Mouse (Mus musculus): ENCODE data around the gene Siah1b.

Gene Siah1b

DNA sequence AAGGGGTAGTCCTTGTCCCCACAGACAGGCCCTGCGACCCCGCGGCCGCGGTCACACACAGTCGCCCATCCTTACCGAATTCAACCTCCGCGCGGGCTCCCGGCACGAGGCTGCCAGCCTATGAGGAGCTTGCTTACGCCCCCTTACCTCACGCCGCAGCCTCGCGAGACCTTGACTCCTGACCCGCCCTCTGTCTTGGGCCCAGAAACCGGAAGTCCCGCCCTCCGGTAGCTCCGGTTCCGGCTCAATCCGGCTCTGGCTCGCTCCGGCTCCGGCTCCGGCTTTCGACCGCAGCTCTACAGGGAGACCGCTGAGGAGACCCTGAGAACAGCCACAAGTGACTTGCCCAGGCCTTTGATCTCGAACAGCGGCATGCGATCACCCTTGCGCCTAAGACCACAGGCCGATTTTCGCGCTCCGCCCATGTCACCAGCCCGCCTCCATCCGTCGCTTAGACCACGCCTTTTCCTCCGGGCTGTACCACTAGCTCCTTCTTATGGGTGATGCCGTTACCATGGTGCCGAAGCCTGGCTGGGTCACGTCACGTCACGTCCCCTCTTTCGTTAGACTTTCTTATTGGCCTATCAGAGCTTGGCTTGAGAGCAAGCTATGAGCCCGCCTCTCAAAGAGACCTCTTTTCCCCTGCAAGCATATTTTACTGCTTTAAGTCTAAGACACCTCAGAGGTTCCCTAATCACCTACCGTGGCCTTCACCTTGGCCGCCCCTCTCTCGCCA, at the start of gene Siah1b:
Gene Siah1b, minus strand, starts transcription at position 454 of the 736 bp plus-strand sequence.
- DNase-seq = peak; percentile 99

DNA sequence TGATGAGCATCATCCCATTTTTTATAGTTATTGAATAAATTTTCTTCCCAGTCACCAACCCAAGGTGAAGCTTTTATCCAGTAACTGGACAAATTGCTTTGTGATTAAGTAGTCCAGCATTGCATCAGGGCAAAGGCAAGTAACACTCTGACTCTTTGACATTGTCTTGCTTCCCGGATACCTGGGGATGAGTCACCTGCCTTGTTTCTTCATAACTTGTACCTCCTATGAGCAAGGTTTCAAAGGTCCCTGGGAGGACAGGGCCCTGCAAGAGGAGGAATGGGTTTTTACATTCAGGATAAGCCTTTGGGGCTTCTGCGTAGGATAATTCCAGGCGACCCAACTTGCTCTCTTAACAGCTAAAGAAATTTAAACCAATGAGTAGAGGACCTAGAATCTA, 47.6 kb upstream of the Siah1b start:
- DNase-seq = peak; percentile 8

DNA sequence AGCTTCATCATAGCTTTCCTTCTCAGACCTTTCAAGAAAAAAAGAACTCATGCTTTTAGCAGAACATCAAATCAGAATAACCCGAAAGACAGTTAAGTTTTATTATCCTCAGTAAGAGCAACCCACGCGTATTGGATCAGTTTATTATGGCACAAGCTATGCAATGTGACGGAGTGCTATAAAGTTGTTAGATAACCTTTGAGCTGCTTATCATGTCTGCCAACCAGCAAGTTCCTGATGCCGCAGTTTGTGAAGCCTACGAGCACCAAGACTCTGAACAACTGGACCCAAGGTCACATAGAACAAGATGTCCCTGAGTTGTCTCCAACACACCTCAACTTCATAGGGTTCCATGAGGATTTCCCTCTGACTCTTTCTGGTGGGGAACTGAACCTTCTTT, 37.5 kb upstream of the Siah1b start:
- DNase-seq = no peak

DNA sequence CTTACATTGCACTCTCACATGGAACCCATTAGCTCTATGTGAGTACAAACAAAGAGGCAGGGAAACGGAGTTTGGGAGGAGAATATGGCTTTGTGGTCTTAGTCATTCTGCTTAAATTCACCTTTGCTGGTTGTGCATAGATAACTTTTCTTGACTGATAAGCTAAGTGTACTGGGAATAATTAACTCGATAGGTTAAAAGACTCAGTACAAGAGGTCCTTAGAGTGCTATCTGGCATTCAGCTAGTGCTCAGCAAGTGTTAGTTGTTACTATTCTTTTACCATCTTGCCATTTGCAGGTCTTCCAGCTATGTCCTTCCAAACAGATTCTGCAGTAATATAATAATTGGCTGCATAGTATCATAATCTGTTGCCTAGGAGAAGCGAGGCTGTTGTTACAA, 34.9 kb upstream of the Siah1b start:
- DNase-seq = no peak

DNA sequence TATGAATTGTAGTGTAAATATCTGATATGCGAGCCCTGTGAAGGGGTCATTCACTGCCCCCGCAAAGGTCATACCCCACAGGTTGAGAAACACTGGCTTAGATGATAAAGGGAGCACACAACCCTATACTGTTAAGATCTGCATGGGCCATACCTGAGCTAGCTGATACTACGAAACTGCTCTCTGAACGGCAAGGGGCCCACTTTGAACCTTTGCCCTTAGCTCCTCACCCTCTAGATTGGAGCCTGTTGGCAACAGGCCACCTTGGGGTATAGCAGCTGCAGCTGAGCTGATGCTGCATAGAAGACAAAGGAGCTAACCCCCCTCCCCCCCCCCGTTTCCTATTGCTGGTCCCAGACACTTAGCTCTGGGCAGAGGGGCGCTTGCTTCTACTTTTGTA, 26.4 kb upstream of the Siah1b start:
- no peak for DNase-seq

DNA sequence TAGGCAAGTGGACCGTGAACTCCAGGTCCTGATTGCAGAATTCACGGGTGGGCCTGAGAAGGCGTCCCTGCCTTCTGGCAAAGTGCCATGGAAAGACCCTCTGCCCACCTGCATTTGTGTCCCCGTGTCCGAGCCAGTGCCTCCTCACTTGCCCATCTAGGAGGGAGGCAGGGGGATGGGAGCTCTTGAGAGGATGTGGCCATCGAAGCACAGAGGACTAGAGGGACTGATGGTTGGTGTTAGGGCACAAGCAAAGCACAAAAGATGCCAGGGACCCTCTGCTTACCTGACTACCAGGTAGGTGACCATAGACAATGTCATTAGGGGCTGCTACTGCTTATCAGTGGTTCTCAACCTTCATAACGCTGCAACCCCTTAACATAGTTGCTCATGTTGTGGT, 25.9 kb upstream of the Siah1b start:
- no peak for DNase-seq

DNA sequence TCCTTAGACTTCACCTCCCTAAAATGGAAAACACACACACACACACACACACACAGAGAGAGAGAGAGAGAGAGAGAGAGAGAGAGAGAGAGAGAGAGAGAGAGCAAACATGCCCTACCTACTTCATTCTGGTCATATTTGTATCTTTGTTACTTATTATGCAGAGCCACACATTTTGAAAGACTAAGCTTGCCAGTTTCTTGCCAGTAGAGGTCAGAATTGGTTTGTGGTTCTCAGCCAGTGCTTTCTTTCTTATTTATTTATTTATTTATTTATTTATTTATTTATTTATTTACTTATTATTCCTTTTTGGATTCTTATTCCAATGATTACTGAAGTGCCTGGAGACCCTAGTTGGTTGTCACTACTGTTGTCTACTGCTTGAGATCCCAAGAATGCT, 25.2 kb upstream of the Siah1b start:
- no peak for DNase-seq

DNA sequence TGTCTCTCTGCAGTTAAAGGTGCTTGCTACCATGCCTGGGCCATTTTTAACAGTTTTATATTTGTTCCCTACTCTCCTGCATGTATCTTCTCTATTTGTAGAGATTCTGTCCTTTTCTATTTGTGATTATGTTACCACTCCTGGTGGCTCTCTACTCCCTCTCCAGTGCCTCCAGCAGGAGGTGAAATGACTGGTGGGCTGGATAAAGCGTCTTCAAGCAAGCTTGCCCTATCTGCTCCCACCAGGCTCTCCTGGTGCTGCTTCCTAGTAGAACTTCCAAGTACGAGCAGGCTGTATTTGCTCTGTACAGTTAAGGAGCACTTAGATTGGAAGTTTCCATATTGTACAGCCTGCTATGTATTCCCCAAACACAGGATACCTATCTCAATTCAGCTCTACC, 19.5 kb upstream of the Siah1b start:
- DNase-seq = no peak

DNA sequence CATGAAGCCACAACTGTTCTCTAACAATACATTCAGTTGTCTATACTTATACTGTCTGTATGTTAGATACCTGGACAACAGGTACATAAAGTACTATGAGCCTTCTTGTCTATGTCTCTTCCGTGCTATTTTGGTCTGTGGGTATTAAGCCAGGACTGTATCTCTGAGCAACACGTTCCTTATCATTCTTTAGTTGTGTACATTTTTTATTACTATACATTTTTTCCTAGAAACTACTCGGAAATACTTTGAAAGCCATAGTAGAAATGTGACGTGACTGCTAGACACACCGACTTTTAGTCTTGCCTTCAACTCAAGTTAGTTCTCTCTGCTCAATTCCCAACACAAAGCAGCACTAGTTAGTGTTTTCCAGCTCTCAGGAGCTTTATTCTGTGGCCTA, 17.1 kb upstream of the Siah1b start:
- no peak for DNase-seq

DNA sequence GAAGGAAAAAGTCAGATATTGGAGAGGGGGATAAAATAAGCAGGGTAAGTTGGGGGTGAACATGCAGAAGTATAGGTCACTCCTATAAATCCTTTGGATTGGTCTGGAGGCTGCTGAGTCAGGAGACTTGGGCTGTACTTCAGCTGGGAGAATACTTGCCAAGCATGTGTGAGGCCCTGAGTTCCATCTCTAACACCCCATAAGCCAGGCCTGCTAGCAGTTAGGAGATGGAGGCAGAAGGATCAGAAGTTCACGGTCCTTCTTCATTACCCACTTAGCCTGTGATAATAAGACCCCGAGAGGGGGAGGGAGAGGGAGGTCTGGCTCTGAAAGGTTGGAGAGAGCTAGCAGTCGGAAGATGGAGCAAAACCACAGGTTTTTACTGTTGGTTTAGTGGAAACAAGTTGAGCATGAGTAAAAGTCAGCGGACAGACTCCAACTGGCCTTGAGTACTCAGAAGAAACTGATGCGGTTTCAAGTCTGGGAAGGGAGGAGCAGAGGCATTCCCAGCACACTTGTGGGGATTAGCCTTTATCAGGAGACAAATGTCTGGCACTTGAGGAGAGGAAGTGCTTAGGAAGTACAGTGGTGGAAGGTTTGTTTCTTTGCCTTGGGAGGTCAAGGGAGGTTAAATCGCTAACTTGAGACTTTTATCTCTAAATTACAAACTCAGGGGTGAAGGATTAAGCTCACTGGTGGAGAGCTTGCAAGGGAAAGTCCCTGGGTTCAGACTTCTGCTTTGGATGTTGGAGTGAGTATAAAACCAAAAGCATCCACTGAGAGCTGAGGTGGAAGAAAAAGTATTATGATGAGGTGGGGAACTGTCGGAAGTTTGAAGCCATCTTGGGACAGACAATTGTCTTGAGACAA, 16.2 kb upstream of the Siah1b start:
- peak; percentile 81 for DNase-seq

DNA sequence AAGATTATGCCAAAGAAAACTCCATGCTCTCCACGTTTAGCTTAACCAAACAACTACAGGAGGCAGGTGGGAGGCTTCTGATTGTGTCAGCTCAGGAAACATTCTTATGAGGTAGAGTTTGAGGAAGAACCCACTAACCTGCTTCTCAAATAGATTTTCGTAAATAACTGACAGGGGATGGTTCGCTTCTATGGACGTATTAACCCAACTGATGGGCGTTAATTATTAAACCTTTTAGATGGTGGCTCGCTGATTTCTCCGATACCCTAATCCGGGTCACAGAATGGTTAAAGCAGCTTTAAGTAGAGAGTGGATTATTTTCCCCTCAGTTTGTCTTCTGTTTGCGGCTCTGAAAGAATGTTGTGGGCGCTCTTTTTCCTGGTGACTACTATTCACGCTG, 13.6 kb upstream of the Siah1b start:
- DNase-seq = no peak

DNA sequence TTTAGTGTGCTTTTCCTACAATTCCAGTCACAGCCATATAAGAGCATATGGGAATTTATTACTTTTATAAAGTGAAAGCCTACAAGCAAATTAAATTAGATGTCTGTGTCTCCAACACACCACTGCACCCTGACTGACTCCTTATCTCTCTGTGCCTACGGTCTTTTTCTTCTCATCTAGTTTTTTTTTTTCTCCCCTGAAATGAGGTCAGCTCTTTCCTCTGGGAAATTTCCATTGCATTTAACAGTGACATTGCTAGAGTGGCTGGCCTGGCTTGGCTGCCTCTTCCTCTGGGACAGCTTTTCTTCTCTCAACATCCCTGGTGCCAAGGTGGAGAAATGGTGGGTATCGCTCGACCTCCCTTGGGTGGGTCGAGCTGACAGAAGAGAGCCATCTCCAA, 12.3 kb upstream of the Siah1b start, which contains the start of gene Cltrn:
Gene Cltrn, plus strand, starts transcription at position 249 of the 400 bp plus-strand sequence.
- DNase-seq = no peak

DNA sequence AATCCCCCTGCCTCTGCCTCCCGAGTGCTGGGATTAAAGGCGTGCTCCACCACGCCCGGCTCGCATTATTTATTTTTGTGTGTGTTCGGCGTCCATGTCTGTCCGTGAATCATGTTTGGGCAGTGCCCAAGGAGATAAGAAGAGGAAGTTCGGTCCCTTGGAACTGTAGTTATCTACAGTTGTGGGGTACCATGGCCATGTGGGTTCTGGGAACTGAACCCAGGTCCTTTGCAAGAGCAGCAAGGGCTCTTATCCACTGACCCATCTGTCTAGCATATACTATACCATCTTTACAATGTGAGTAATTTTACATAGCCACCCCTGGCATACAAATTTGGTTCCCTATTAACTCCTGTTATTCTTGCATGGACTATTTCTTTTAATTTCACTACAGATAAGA, 5.7 kb upstream of the Siah1b start:
- no peak for DNase-seq

DNA sequence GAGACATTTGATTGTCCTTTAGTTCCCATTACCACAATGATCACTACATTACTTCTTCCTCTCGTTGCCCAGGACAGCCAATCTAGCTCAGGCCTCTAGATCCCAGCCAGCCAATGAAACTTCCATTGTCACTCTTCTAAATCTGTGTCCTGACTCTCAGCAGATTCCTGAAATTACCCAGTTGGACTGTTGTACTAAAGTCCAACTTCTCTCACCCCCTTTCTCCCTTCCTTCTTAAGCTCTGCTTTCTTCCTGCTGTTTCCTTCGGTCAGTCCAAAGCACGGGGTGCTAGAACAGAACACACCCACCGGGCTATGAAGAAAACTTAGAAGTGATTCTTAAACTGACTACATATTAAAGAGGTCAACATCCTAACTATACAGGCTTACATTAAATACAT, 7.3 kb downstream of the Siah1b start:
- DNase-seq = peak; percentile 2

DNA sequence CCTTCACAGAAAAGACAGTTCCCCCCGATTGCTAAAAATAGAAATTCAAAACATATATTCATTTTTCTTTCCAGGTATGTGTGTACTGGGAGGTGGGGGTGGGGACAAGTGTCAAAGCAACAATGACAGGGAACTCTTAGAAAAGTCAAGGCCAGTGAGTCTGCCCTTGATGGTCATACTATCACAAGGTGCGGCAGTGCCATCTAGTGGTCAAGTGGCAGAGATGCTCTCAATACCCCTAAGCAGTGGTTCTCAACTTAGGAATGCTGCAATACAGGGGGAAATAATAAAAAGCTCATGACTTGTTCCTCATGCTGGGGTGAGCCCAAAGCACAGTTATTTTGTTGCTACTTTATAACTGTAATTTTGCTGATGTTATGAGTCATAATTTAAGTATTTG, 10.1 kb downstream of the Siah1b start:
- DNase-seq = peak; percentile 89

DNA sequence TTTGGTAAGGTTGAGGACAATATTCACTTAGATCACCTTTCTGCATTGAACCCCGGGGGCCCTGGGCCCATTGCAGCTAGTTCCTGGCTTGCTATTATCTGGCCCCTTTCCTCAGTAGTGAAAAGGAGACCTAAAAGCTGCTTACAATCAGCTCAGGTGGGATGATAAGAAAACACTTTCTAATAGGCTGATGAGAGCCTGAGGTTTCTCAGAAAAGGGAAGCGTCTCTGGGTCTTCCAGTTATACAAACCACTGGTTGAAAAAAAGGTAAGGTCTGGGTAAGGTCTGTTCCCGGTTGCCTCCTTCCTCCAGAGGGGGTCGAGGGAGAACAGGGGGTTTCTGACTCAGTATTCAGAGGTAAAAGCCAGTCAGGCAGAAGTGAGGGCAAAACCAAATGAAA, 17.2 kb downstream of the Siah1b start:
- DNase-seq = no peak

DNA sequence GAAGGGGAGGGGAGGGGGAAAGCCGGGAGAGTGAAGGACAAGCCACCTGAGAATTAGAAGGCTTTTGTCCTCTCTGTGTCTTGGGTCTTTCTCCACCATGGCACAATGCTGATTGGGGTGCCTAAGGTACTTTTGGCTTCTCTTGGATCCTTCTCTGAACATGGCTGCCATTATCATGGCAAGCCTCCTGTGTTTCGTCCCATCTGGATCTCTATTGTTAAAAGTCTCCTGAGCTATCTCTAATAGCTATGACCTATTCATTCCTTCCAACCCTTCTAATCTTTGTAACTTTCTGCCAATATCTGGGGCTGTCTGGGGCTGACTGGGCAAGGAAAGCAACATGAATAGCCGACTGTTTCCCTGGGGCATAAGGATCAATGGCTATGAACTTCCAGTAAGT, 17.8 kb downstream of the Siah1b start:
- peak; percentile 1 for DNase-seq

DNA sequence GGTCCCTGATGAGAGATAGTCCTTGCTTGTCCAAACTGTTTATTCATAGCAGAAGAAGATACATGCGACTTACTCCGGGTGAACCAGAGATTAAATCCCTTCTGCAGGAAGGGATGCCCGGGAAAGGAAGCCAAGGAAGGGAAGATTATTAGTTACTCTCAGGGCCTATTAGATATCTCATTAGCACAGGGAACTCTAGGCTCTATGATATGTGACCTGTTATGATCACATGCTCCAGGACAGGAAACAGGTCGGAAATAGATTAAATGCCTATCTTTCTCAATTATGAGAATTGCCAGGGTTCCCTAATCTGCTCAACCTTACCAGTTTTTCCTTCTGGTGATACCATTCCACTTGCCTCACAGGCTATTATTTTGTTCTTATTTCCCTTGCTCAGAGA, 20.6 kb downstream of the Siah1b start:
- peak; percentile 30 for DNase-seq

DNA sequence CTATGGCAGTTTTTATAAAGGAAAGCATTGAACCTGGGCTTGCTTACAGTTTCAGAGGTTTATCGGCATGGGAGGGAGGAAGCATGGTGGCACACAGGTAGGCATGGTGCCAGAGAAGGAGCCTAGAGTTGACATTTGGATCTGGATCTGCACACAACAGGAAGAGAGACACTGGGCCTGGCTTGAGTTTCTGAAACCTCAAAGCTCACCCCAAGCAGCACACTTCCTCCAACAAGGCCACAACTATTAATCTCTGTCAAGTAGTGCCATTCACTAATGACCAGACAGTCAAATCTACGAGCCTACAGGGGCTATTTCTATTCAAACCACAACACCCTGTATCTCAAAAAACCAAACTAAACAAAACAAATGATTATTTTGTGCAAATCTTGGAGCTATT, 29.6 kb downstream of the Siah1b start:
- DNase-seq = peak; percentile 57

DNA sequence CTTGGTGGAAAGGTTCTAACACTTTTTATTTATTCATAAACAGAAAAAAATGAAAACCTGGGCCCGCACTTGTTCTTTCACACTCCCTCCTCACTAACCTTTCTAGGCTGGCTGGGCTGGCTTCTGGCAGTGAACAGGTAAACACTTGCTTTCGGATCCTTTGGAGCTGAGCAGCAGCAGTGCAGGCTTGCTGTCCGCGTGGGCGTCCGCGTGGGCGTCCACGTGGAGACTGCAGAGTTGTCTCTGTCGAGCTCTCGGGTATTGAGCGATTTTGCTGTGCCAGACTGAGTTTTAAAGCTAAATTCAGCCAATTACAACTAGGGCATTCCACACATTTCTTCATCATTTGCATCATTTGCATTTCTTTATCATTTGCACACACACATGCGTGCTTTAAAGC, 34.2 kb downstream of the Siah1b start:
- peak; percentile 39 for DNase-seq

DNA sequence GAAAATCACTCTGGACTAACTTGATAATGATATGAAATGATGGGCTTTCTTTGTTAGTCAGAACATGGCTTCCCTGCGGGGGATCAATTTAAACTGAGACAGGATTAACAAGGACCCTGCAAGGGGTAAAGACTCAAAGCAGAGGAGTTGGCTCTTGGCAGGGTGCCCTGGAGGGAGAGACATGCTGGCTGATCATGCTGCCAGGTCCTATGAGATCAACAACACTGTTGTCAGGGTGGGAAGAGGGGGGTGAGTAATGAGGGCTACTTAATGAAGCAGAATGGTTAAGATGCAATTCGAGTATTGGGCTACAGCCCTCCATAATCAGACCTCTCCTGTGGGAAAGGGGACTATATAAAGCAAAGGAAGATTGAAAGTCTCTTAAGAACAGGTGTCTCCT, 37.4 kb downstream of the Siah1b start:
- DNase-seq = no peak

DNA sequence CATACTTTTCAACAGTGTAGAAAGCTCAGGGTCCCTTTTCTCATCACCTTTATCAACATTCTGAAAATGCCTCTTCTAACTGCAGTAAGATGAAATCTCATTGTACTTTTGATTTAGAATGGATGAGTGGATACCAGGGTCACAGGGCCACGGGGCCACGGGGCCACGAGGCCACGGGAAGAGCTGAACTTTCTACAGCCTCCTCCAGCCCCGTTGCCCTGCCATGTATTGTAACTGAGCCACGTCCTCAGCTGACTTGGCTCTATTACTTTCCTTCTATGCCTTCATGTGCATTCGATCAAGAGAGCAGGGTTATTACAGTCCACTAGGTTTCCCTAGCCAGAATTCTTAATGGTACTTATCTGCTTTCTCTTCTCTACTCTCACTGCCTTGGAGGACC, 40.4 kb downstream of the Siah1b start:
- no peak for DNase-seq

DNA sequence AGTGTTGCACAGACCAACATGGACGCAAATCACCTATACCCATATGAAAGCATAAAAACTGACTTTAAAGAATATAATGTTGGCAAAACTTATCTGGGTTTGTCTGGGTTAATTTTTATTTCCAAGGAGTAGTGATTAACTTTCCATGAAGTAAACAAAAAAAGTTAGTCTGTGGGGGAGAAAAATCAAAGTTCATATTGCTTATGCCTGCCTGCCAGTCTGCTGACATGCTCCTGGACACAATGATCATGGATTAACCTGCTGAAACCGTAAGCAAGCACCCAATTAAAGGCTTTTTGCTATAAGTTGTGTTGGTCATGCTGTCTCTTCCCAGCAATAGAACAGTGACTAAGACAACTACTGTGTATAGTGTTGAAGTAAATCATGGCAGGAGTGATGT, 40.9 kb downstream of the Siah1b start:
- DNase-seq = no peak

DNA sequence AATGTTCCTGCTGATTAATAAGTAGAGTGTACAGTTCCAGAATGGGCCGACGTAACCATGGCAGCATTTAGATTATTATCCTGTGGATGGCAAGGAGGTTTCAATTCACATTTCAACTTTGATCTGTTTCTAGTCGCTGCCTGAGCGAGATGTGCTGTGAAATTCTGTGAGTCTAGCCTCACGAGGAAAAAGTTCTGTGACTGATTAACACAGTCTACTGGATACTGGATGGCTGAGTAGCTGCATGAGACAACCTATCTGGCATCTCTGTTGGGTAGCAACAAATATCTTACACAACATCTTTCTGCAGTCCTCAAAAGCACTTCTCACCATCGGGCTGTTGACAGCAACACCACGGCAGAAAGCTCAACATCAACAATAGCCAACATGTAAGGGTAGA, 43.8 kb downstream of the Siah1b start:
- DNase-seq = no peak

Measured in heart, adult 11 months (tissue).